Mouse (Mus musculus) ES-E14 (cell line): ENCODE results near the gene Macrod2.

Source experiments
- HCFC1 ChIP-seq: IDR thresholded peaks from 2 replicates; pipeline ENCODE4 v1.6.1; 2012; ENCODE audit warnings: low read length, inconsistent platforms, borderline replicate concordance; ENCODE audit not compliant: insufficient read depth
- ZC3H11A ChIP-seq: IDR thresholded peaks from 2 replicates; pipeline ENCODE4 v1.6.1; 2012; ENCODE audit warnings: low read depth, mild to moderate bottlenecking, inconsistent platforms, low read length, borderline replicate concordance

- no peak for TF ChIP-seq HCFC1
- no peak for TF ChIP-seq ZC3H11A
Observed at GRCm38 (mm10) chr2:142407341-142407740, 2012.2 kb downstream of the Macrod2 start.
